Mouse (Mus musculus): ENCODE results near the gene Ugt1a8. TPM values are rescaled to one million over a fixed set of nuclear protein-coding genes. Genes with fewer than 3 reads are reported as not detected.

The Ugt1a8 gene
- polyA plus RNA-seq, 1 experiment from 2014 or later, result 0.05 TPM

DNA sequence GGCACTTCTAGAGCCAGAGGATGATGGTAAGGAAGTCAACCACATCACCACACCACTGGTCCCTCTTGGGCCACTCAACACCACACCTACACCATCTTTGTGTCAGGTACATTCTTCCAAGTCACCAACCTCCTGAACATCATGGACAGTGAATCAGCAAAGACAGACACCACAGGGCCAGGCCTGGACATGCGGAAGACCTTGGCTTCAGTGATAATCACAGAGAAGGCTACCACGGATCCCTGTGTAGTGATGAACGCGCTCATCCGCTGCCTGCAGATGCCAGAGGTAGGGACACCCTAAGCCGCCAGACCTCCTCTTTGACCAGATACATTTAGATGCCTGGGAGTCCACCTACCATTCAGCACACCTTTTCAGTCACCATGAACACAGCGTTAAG, 140.5 kb downstream of the Ugt1a8 start:
- DNase-seq (ENCODE audit: low spot score) (no peak), ATAC-seq (replicated peaks; ENCODE audit: low FRiP score, low read depth) (no peak)
- Histone ChIP-seq H3K4me3 (replicated peaks; ENCODE audit: low read depth, low read length) (no peak overlapping the region), H3K9me3 (replicated peaks; ENCODE audit: low read length) (peaks cover 42% of the 10 kb centered on the region; the same call in 1 of the 2 replicates), H3K27me3 (ENCODE audit: insufficient read depth, low read length) (no peaks in the 10 kb centered on the region), H3K36me3 (ENCODE audit: insufficient read depth, low read length) (no peaks in the 10 kb centered on the region), H3K27ac (no peak overlapping the region), H3K9ac (ENCODE audit: low read depth, low read length) (no peak overlapping the region), H3K4me1 (replicated peaks; ENCODE audit: insufficient read depth, low read length) (no peaks in the 10 kb centered on the region), H3K4me2 (ENCODE audit: low read length) (no peak overlapping the region)
- no peak for TF ChIP-seq CTCF (IDR thresholded peaks at IDR 0.05; ENCODE audit: low read depth)
- 71% methylated on average over 7 of the region's 7 CpGs for WGBS

GRCm38 (mm10) chr1:88229566-88229965, 142.0 kb downstream of the Ugt1a8 start:
- Histone ChIP-seq H3K9ac (ENCODE audit: low read depth, low read length) (no peak overlapping the region), H3K4me2 (ENCODE audit: low read length) (no peak overlapping the region), H3K36me3 (ENCODE audit: insufficient read depth, low read length) (no peaks in the 10 kb centered on the region), H3K4me1 (replicated peaks; ENCODE audit: insufficient read depth, low read length) (no peaks in the 10 kb centered on the region), H3K4me3 (replicated peaks; ENCODE audit: low read depth, low read length) (no peak overlapping the region), H3K27me3 (ENCODE audit: insufficient read depth, low read length) (no peaks in the 10 kb centered on the region), H3K9me3 (replicated peaks; ENCODE audit: low read length) (peaks cover 55% of the 10 kb centered on the region; the same call in 1 of the 2 replicates), H3K27ac (no peak overlapping the region)
- 0 out of 2 replicates have a peak, but pooled peaks have one; percentile 4 for ATAC-seq (replicated peaks; ENCODE audit: low FRiP score, low read depth)
- WGBS, result 81% methylated on average over 3 of the region's 3 CpGs
- no peak for DNase-seq (ENCODE audit: low spot score)
- TF ChIP-seq CTCF (IDR thresholded peaks at IDR 0.05; ENCODE audit: low read depth), result no peak

- Histone ChIP-seq H3K27ac (no peak overlapping the region), H3K27me3 (ENCODE audit: insufficient read depth, low read length) (no peaks in the 10 kb centered on the region), H3K9me3 (replicated peaks; ENCODE audit: low read length) (peaks cover 59% of the 10 kb centered on the region), H3K9ac (ENCODE audit: low read depth, low read length) (no peak overlapping the region), H3K36me3 (ENCODE audit: insufficient read depth, low read length) (no peaks in the 10 kb centered on the region), H3K4me2 (ENCODE audit: low read length) (no peak overlapping the region), H3K4me1 (replicated peaks; ENCODE audit: insufficient read depth, low read length) (no peaks in the 10 kb centered on the region), H3K4me3 (replicated peaks; ENCODE audit: low read depth, low read length) (no peak overlapping the region)
- ATAC-seq (replicated peaks; ENCODE audit: low FRiP score, low read depth) (0 out of 2 replicates have a peak, but pooled peaks have one; percentile 0), DNase-seq (ENCODE audit: low spot score) (no peak)
- 84% methylated on average over 5 of the region's 5 CpGs for WGBS
- TF ChIP-seq CTCF (IDR thresholded peaks at IDR 0.05; ENCODE audit: low read depth), result no peak
Measured at GRCm38 (mm10) chr1:88229986-88230385, 142.4 kb downstream of the Ugt1a8 start.

DNA sequence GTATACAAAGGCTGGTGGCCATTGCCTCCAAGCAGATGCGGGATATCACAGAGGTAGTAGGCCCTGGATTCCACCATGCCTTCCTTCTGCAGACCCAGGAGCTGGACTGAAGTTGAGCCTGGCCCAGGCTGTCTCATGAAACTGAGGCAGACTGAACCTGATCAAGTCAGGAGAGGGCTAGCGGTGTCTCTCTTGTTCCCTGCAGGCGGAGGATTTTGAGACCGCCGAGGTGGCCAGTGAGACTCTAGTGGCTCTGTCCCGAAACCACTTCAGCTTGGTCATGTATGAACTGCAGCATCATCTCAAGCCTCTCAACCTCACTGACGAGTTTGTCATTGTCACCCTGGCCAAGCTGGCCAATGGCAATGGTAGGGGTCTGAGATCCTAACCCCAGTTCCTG, 142.8 kb downstream of the Ugt1a8 start:
- ATAC-seq (replicated peaks; ENCODE audit: low FRiP score, low read depth) (no peak), DNase-seq (ENCODE audit: low spot score) (no peak)
- no peaks in the 10 kb centered on the region for H3K4me1 ChIP-seq (replicated peaks; ENCODE audit: insufficient read depth, low read length)
- no peaks in the 10 kb centered on the region for H3K36me3 ChIP-seq (ENCODE audit: insufficient read depth, low read length)
- no peak overlapping the region for H3K27ac ChIP-seq
- peaks cover 64% of the 10 kb centered on the region for H3K9me3 ChIP-seq (replicated peaks; ENCODE audit: low read length)
- no peak for TF ChIP-seq CTCF (IDR thresholded peaks at IDR 0.05; ENCODE audit: low read depth)
- H3K27me3 ChIP-seq (ENCODE audit: insufficient read depth, low read length), result no peaks in the 10 kb centered on the region
- no peak overlapping the region for H3K4me3 ChIP-seq (replicated peaks; ENCODE audit: low read depth, low read length)
- no peak overlapping the region for H3K4me2 ChIP-seq (ENCODE audit: low read length)
- WGBS, result 72% methylated on average over 7 of the region's 7 CpGs
- no peak overlapping the region for H3K9ac ChIP-seq (ENCODE audit: low read depth, low read length)

DNA sequence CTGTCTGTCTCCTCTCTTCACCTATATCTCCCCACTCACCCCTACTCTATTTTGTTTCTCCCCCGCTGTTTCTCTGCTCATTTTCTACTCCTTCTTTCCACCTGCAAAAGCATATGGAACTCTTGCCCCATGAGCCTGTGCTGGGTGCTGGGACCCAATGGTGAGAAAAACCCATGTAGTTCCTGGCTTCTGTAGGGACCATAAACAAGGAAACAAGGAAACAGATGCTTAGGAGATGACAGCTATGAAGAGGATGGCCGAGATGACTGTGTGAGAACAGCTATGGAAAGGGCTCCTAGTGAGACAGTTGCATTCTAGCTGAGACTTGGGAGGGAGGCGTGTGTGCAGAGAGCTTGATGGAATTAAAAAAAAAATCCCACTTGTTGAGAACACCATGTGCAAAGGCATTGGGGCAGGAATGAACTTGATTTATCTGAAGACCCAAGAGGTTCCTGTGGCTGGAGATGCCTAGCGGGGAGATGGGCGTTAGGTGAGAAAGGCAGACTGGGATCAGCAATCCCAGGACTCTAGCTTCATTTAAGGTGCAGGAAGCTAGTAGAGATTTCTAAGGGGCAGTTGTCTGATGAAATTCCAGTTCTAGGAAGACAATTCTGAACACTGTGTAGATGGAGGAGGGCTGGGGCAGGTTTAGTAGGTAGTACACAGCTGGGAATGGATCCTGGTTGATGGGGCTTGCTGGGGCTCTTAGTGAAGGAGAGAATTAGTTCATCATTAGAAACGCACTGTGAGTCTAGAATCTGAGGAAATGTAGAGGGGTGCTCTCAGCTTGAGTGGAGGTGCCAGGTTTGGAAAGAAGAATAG, 143.6 kb downstream of the Ugt1a8 start:
- no peaks in the 10 kb centered on the region for H3K4me1 ChIP-seq (replicated peaks; ENCODE audit: insufficient read depth, low read length)
- no peak overlapping the region for H3K9ac ChIP-seq (ENCODE audit: low read depth, low read length)
- no peak overlapping the region for H3K27ac ChIP-seq
- DNase-seq (ENCODE audit: low spot score), result no peak
- no peak overlapping the region for H3K4me3 ChIP-seq (replicated peaks; ENCODE audit: low read depth, low read length)
- H3K9me3 ChIP-seq (replicated peaks; ENCODE audit: low read length), result peaks cover 65% of the 10 kb centered on the region
- WGBS, result 75% methylated on average over 6 of the region's 6 CpGs
- no peaks in the 10 kb centered on the region for H3K36me3 ChIP-seq (ENCODE audit: insufficient read depth, low read length)
- no peak for ATAC-seq (replicated peaks; ENCODE audit: low FRiP score, low read depth)
- no peak overlapping the region for H3K4me2 ChIP-seq (ENCODE audit: low read length)
- no peak for TF ChIP-seq CTCF (IDR thresholded peaks at IDR 0.05; ENCODE audit: low read depth)
- no peaks in the 10 kb centered on the region for H3K27me3 ChIP-seq (ENCODE audit: insufficient read depth, low read length)

GRCm38 (mm10) chr1:88231803-88232499, 144.3 kb downstream of the Ugt1a8 start:
- DNase-seq (ENCODE audit: low spot score), result no peak
- Histone ChIP-seq H3K4me1 (replicated peaks; ENCODE audit: insufficient read depth, low read length) (no peaks in the 10 kb centered on the region), H3K4me3 (replicated peaks; ENCODE audit: low read depth, low read length) (no peak overlapping the region), H3K36me3 (ENCODE audit: insufficient read depth, low read length) (no peaks in the 10 kb centered on the region), H3K27ac (no peak overlapping the region), H3K4me2 (ENCODE audit: low read length) (no peak overlapping the region), H3K27me3 (ENCODE audit: insufficient read depth, low read length) (no peaks in the 10 kb centered on the region), H3K9me3 (replicated peaks; ENCODE audit: low read length) (peaks cover 69% of the 10 kb centered on the region), H3K9ac (ENCODE audit: low read depth, low read length) (no peak overlapping the region)
- ATAC-seq (replicated peaks; ENCODE audit: low FRiP score, low read depth), result no peak
- 66% methylated on average over 7 of the region's 7 CpGs for WGBS
- no peak for TF ChIP-seq CTCF (IDR thresholded peaks at IDR 0.05; ENCODE audit: low read depth)
